Mouse (Mus musculus) embryonic facial prominence, embryonic 11.5 days (tissue): ENCODE results near the gene Mettl25. TPM values are rescaled to one million over a fixed set of nuclear protein-coding genes. Genes with fewer than 3 reads are reported as not detected.

ENCODE experiments used
- ATAC-seq: fragments of 200-750 bp; cut with Nextera tagmentation; replicated peaks from 2 replicates; pipeline ENCODE4 v1.8.0; 2017; ENCODE audit warnings: low read depth; ENCODE audit not compliant: insufficient number of reproducible peaks, low FRiP score, low TSS enrichment
- DNase-seq: peaks from one replicate; pipeline ENCODE4 v3.0.0-alpha.2; 2015; ENCODE audit warnings: low spot score
- H3K27ac ChIP-seq: fragments of 300-500 bp; sonication (generic); replicated peaks from 2 replicates; pipeline ENCODE4 v1.5.1; 2014; ENCODE audit warnings: mild to moderate bottlenecking, low read depth, low read length, control low read depth
- H3K27me3 ChIP-seq: fragments of 300-500 bp; sonication (generic); 2 replicates; pipeline ENCODE4 v1.6.1; 2014; ENCODE audit warnings: mild to moderate bottlenecking, low read length, moderate library complexity, mixed read lengths; ENCODE audit not compliant: control insufficient read depth, insufficient read depth
- H3K36me3 ChIP-seq: fragments of 300-500 bp; sonication (generic); replicated peaks from 2 replicates; pipeline ENCODE4 v1.6.1; 2014; ENCODE audit warnings: low read depth, mild to moderate bottlenecking, low read length, moderate library complexity, mixed read lengths; ENCODE audit not compliant: control insufficient read depth, insufficient read depth
- H3K4me1 ChIP-seq: fragments of 300-500 bp; sonication (generic); 2 replicates; pipeline ENCODE4 v1.6.1; 2014; ENCODE audit warnings: low read length, mixed read lengths; ENCODE audit not compliant: control insufficient read depth, insufficient read depth
- H3K4me2 ChIP-seq: fragments of 300-500 bp; sonication (generic); 2 replicates; pipeline ENCODE4 v1.6.1; 2014; ENCODE audit warnings: low read depth, mild to moderate bottlenecking, control low read depth, low read length, moderate library complexity
- H3K4me3 ChIP-seq: fragments of 300-500 bp; sonication (generic); 2 replicates; pipeline ENCODE4 v1.5.1; 2014; ENCODE audit warnings: low read depth, low read length, control low read depth
- H3K9ac ChIP-seq: fragments of 300-500 bp; sonication (generic); replicated peaks from 2 replicates; pipeline ENCODE4 v1.6.1; 2014; ENCODE audit warnings: mild to moderate bottlenecking, control low read depth, low read length
- H3K9me3 ChIP-seq: fragments of 300-500 bp; sonication (generic); replicated peaks from 2 replicates; pipeline ENCODE4 v1.6.1; 2016; ENCODE audit warnings: mild to moderate bottlenecking, low read length, inconsistent platforms, mixed read lengths; ENCODE audit not compliant: control insufficient read depth
- WGBS: fragments of 180-500 bp; shearing (Covaris S2); extraction: QIAGEN DNeasy Blood & Tissue Kit; methylation state at CpG from one replicate; pipeline ENCODE4 v1.1.7; 2014; 5-methylcytosine and 5-hydroxymethylcytosine counted together
- polyA plus RNA-seq: library from polyadenylated mRNA; unstranded; fragments of >200 nt; fragmentation: Nextera tagmentation; extraction: Ambion mirVana; gene quantifications from 2 replicates; pipeline ENCODE4 v1.2.1, GENCODE M21; 2014

Mettl25 gene
- polyA plus RNA-seq, result 13.5 and 16.7 TPM in 2 replicates

DNA sequence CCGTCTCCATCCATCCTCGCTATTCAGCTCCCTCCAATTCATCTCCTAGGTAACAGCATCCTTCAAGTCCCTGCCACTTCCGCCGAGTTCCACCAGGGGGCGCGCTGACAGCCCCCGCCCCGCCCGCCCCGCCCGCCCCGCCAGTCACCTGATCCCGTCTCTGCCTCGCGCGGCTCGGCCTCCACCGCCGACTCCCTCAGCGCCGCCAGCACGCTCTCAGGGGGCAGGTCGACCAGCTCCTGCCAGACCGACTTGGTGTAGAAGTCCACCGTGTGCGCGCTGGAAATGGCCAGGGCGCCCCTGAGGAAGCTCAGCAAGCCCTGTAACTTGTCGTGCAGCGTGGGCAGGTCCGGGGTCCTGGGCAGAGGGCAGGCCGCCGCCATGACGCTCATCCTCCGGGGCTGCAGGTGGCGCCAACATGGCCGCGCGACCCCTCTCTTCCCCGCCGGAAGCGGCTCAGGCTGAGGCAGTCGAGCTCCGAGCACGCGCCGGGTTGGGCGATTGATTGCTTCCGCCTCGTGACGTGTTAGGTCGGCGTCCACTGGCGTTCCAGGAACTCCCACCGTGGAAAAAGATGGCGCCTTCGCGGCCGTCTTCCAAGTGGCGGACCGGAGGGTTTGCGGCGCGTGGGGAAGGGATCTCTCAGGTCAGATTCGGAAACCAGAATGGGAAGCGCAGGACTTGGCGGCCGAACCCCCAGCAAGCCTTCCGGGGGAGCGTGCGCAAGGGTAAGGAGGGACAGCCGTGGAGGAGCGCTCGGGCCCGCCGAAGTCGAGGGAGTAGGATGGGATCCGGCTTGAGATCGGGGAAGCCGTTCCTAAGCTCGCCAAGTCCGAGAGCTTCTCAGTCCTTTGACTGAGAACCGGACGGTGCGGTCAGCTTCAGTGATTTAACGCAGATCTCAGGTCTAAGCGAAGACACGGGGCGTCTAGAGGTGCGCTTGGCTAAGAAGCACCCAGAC lies at the start of gene Mettl25, which contains the start of gene Ccdc59:
Mettl25 (minus strand) TSS at position 453 of the 961 bp plus-strand sequence.
Ccdc59 (plus strand) TSS at position 140 of the 961 bp plus-strand sequence.
- Histone ChIP-seq H3K27ac (peak within 1 kb of the TSS; percentile 86), H3K36me3 (peaks cover 5% of the 10 kb centered on the region), H3K9me3 (no peaks in the 10 kb centered on the region), H3K4me3 (peak within 1 kb of the TSS; percentile 71), H3K4me1 (no peaks in the 10 kb centered on the region), H3K4me2 (peak within 1 kb of the TSS; percentile 38), H3K27me3 (no peaks in the 10 kb centered on the region), H3K9ac (peak within 1 kb of the TSS; percentile 88)
- under 1% methylated on average over 83 of the region's 90 CpGs for WGBS
- ATAC-seq, result peak; percentile 99
- DNase-seq, result peak; percentile 96

DNA sequence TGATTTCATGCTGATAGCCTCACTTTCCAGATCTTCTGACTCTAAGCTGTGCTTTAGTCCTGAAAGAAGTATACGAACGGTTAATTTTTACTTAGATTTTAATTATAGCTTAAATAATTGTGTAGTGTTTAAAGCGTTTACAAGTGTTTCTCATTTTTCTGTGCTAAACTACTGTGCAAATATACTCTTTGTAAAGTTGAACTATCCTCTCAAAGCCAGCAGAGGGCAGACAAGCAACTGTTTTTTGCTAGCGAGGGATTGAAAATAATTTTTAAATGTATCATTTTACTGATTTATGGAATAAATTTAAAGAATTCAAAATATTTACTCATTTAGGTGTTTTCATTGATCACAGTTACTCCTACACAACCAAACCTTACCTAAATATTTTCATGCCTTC lies 26.1 kb upstream of the Mettl25 start:
- H3K4me2 ChIP-seq, result no peak overlapping the region
- 41% methylated on average over 4 of the region's 4 CpGs for WGBS
- no peak overlapping the region for H3K27ac ChIP-seq
- H3K9me3 ChIP-seq, result no peaks in the 10 kb centered on the region
- H3K9ac ChIP-seq, result no peak overlapping the region
- H3K4me3 ChIP-seq, result no peak overlapping the region
- peak; percentile 57 for DNase-seq
- H3K27me3 ChIP-seq, result no peaks in the 10 kb centered on the region
- ATAC-seq, result no peak
- H3K4me1 ChIP-seq, result no peaks in the 10 kb centered on the region
- no peaks in the 10 kb centered on the region for H3K36me3 ChIP-seq

DNA sequence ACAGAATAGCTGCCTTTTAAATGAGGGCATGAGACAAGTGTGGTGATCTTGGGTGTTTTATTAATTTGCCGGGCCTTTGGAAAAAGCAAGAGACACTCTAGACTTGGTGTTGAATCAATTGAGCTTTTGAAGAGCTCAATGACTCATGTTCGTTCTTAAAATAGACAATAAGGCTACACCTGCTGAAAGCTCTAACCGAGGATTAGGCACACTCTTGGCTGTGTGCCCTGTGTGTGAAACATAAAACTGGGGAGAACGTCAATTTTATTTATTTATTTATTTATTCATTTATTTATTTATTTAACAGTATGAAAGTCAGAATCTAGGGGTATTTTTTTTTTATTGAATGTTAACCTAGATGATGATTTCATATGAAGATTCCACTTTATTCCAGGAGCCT lies 10.0 kb upstream of the Mettl25 start:
- Histone ChIP-seq H3K27me3 (no peaks in the 10 kb centered on the region), H3K4me2 (no peak overlapping the region), H3K36me3 (no peaks in the 10 kb centered on the region), H3K4me1 (no peaks in the 10 kb centered on the region), H3K9ac (no peak overlapping the region), H3K9me3 (no peaks in the 10 kb centered on the region), H3K27ac (no peak overlapping the region), H3K4me3 (no peak overlapping the region)
- WGBS, result 89% methylated on average over 4 of the region's 4 CpGs
- ATAC-seq (no peak), DNase-seq (no peak)

DNA sequence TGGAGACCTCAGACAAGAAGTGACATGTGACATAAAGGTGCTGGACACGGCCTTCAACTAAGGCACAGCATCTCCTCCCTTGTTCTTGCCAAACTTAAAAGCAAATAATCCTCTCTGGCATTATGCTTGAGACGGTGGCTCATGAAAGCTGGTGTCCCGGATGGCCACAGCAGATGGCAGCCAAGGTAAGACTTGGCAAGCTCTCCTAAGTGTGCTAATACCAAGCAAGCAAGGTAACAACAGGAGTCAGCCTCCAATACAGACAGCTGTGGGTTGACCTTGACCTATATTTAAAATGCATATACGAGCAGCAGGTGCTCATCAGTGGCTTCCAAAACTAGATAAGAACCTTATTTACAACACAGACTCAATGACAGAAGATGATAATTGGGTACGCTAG lies 9.1 kb upstream of the Mettl25 start:
- WGBS, result 93% methylated on average over 5 of the region's 5 CpGs
- Histone ChIP-seq H3K9ac (no peak overlapping the region), H3K4me1 (no peaks in the 10 kb centered on the region), H3K4me3 (no peak overlapping the region), H3K27me3 (no peaks in the 10 kb centered on the region), H3K9me3 (no peaks in the 10 kb centered on the region), H3K4me2 (no peak overlapping the region), H3K27ac (no peak overlapping the region), H3K36me3 (no peaks in the 10 kb centered on the region; the same call in 1 of the 2 replicates)
- DNase-seq, result no peak
- ATAC-seq, result no peak

DNA sequence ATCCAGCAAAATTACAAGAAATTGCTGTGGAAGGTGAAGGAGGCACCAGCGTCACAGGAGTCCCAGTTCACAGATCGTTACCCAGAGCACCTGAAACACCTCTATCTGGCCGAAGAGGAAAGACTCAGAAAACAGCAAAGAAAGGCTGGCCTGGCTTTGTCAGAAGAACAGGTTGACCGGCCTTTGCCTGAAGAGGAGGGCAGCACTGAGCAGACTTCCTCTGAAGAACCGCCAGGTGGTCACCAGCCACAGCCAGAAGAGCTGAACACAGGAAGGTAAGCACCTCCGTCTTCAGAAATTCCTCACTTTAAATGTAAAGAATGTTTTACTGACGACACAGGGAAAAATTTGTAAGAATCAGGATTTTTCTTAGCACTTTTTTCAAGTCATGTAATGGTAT lies 1.4 kb upstream of the Mettl25 start:
- Histone ChIP-seq H3K9ac (no peak overlapping the region), H3K9me3 (no peaks in the 10 kb centered on the region), H3K36me3 (peaks cover 5% of the 10 kb centered on the region), H3K27me3 (no peaks in the 10 kb centered on the region), H3K4me3 (peak overlapping the region; percentile 17; the same call in 1 of the 2 replicates), H3K4me2 (no peak overlapping the region; the same call in 1 of the 2 replicates), H3K4me1 (no peaks in the 10 kb centered on the region), H3K27ac (no peak overlapping the region)
- DNase-seq (no peak), ATAC-seq (no peak)
- WGBS, result 83% methylated on average over 7 of the region's 7 CpGs

DNA sequence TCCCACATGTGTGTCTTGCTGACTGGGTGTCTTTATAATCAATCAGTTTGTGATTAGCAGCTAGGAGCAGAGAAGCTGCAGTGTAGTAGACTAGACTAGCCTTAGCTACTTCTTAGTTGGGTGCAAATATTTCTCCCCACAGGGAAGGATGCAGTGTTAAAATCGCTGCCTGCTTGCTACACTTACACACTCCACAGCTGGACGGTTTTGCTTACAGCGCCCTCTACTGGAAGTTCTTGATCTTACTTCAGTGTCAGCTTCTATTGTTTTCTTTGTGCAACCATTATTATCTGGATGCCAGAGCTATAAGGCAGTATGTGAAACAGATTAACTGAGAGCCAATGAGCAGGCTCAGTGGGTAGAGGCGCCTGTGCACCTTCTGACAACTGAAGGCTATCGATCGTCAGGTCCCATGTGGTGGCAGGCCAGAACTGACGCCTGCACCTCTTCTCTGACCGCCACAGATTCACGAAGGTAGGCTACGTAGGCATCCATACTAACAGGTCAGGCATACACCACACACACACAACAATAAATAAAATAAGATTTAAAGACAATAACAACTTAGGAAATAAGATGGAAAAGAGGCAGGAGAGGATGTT lies 6.5 kb downstream of the Mettl25 start:
- Histone ChIP-seq H3K27ac (no peak overlapping the region), H3K4me1 (no peaks in the 10 kb centered on the region), H3K27me3 (no peaks in the 10 kb centered on the region), H3K4me3 (no peak overlapping the region), H3K4me2 (no peak overlapping the region), H3K9ac (no peak overlapping the region), H3K36me3 (no peaks in the 10 kb centered on the region), H3K9me3 (no peaks in the 10 kb centered on the region)
- DNase-seq (peak; percentile 63), ATAC-seq (peak; percentile 56; the same call in 1 of the 2 replicates)
- 67% methylated on average over 10 of the region's 10 CpGs for WGBS

DNA sequence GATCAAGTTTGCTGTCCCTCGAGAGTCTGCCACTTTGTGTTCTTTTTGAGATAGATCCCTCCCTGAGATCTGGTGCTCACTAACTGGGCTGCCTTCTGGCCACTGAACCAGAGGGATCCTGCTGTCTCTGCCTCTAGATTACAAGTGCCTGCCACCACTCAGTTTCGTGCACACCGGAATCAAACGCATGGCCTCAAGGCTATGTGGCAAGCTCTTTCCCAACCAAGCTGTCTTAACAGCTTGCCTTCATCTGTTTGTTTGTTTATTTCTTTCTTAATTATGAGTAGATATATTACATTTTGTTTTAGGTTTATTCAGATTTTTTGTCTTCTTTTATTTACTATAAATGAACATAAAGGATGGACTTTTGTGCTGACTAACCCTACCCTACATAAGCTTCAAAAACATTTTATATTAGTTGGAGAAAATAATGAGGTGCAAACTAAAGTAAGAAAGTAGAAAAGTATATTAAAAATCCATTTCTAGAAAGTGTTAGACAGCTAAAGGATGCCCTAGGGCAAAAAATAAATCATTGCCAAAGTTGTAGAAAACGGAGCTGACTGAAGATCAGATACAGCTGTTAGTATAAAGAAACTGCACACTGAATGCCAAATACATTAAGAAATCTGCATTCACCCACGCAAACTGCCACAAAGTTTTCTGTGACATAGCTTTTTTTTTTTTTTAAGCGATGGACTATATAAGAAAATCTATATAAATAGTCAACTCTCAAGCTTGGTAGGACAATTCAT lies 34.7 kb downstream of the Mettl25 start:
- no peaks in the 10 kb centered on the region for H3K4me1 ChIP-seq
- no peaks in the 10 kb centered on the region for H3K9me3 ChIP-seq
- no peak overlapping the region for H3K27ac ChIP-seq
- no peaks in the 10 kb centered on the region for H3K36me3 ChIP-seq
- H3K9ac ChIP-seq, result no peak overlapping the region
- H3K4me3 ChIP-seq, result no peak overlapping the region
- 81% methylated on average over 7 of the region's 7 CpGs for WGBS
- H3K27me3 ChIP-seq, result no peaks in the 10 kb centered on the region
- DNase-seq, result no peak
- no peak for ATAC-seq
- H3K4me2 ChIP-seq, result no peak overlapping the region
